Mouse (Mus musculus): ENCODE measurements at regions not wholly inside any gene's neighbourhood (a gene's known extent, or its start where the extent isn't known, plus 50 kb on each side); places are given as distances from the start of the nearest gene placed in this dataset.

DNA sequence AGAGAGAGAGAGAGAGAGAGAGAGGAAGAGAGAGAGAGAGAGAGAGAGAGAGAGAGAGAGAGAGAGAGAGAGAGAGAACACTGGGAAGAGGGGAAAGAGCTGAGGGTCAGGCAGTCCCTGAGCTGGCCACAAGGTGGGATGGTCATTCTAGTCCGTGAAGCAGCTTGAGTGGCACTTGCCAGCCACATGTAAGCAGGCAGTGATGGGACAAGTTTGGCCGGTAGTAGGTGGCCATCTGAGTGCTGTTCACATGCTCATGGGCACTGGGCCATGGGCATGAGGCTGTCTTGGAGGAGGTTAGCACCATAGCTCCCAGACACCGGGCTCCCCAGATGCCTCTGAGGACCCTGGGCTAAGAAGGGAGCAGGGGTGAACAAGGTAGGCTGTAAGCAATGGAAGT is 106.7 kb upstream of the Ctbp2 start:
- no peaks in the 10 kb centered on the region for H3K9me3 ChIP-seq (replicated peaks; ENCODE audit: insufficient read depth, low read length)
- no peak overlapping the region for H3K27ac ChIP-seq (ENCODE audit: control insufficient read depth, low read depth, low read length)
- no peak overlapping the region for H3K4me3 ChIP-seq (ENCODE audit: control insufficient read depth in 1 of 2, insufficient read depth in 1 of 2, low read depth in 2 of 2, low read length in 2 of 2)
- no peaks in the 10 kb centered on the region for H3K27me3 ChIP-seq (ENCODE audit: control insufficient read depth in 1 of 2, insufficient read depth in 2 of 2, low read length in 2 of 2)
- H3K4me1 ChIP-seq (ENCODE audit: control insufficient read depth in 1 of 2, insufficient read depth in 2 of 2, low read length in 2 of 2) = no peaks in the 10 kb centered on the region
- no peak overlapping the region for H3K9ac ChIP-seq (ENCODE audit: control insufficient read depth, low read depth, low read length, poor library complexity, severe bottlenecking)
- H3K36me3 ChIP-seq (ENCODE audit: control insufficient read depth in 1 of 2, insufficient read depth in 2 of 2, low read length in 2 of 2) = no peaks in the 10 kb centered on the region
- H3K79me2 ChIP-seq (ENCODE audit: control insufficient read depth, insufficient read depth, low read length, poor library complexity) = no peaks in the 10 kb centered on the region
- DNase-seq (ENCODE audit: low read depth, low spot score) = no peak
- TF ChIP-seq ELF1 (IDR thresholded peaks at IDR 0.05; ENCODE audit: low read depth, low read length) = no peak
- TF ChIP-seq BHLHE40 (IDR thresholded peaks at IDR 0.05; ENCODE audit: borderline replicate concordance, low read depth, low read length) = no peak
- TF ChIP-seq MAZ (IDR thresholded peaks at IDR 0.05; ENCODE audit: low read depth, low read length) = no peak
- no peak for TF ChIP-seq EP300 (IDR thresholded peaks at IDR 0.05; ENCODE audit: low read depth in 1 of 2, low read length in 2 of 2)
- TF ChIP-seq HCFC1 (IDR thresholded peaks at IDR 0.05; ENCODE audit: low read depth, low read length) = no peak
- TF ChIP-seq MAFK (IDR thresholded peaks at IDR 0.05; ENCODE audit: borderline replicate concordance, low read depth, low read length) = no peak
- TF ChIP-seq CHD2 (IDR thresholded peaks at IDR 0.05; ENCODE audit: low read length) = no peak
- no peak for TF ChIP-seq TAL1 (IDR thresholded peaks at IDR 0.05; ENCODE audit: low read length)

DNA sequence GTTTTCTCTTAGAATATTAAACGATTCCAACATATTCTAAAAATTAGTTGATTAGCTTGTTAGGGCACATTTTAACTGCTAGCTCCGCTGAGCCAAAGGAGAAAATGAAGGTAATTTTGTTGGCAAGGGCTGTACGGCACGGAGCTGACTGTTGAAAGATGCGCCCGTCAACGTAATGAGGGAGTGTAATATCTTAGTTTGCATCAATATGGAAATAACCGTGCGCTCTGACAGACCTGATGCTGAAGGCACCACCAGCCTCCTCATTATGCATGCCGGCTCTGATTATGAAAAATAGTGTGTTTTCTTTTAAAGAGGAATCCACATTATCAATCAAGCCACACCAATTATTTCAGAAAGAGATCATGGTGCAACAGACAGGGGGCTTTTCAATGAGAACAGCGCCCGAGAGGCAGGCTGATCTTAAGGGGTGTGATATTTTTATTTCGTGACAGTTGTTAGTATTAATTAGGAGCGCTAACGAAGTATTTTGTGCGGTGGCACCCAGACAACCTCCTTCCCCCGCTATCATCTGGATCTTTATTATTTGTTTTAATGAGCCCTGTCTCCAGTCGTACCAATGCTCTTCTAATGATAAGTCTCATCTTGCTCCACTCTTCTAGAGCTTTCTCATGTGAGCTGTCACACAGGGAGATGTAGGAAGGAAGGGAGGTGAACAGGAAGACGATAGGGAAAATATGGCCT is 99.9 kb upstream of the Ctbp2 start:
- Histone ChIP-seq H3K4me1 (ENCODE audit: control insufficient read depth in 1 of 2, insufficient read depth in 2 of 2, low read length in 2 of 2) (no peaks in the 10 kb centered on the region), H3K27me3 (ENCODE audit: control insufficient read depth in 1 of 2, insufficient read depth in 2 of 2, low read length in 2 of 2) (no peaks in the 10 kb centered on the region), H3K4me3 (ENCODE audit: control insufficient read depth in 1 of 2, insufficient read depth in 1 of 2, low read depth in 2 of 2, low read length in 2 of 2) (no peak overlapping the region), H3K27ac (ENCODE audit: control insufficient read depth, low read depth, low read length) (no peak overlapping the region), H3K79me2 (ENCODE audit: control insufficient read depth, insufficient read depth, low read length, poor library complexity) (no peaks in the 10 kb centered on the region), H3K9ac (ENCODE audit: control insufficient read depth, low read depth, low read length, poor library complexity, severe bottlenecking) (no peak overlapping the region), H3K36me3 (ENCODE audit: control insufficient read depth in 1 of 2, insufficient read depth in 2 of 2, low read length in 2 of 2) (no peaks in the 10 kb centered on the region), H3K9me3 (replicated peaks; ENCODE audit: insufficient read depth, low read length) (no peaks in the 10 kb centered on the region)
- no peak for TF ChIP-seq KAT2A (conservative IDR thresholded peaks at IDR 0.05; ENCODE audit: low read depth, low read length)
- no peak for TF ChIP-seq USF2 (IDR thresholded peaks at IDR 0.05; ENCODE audit: borderline replicate concordance in 1 of 2, insufficient read depth in 1 of 2, low read depth in 1 of 2, low read length in 2 of 2)
- TF ChIP-seq ZC3H11A (IDR thresholded peaks at IDR 0.05; ENCODE audit: low read depth, low read length) = no peak
- no peak for TF ChIP-seq TCF12 (IDR thresholded peaks at IDR 0.05; ENCODE audit: low read depth, low read length)
- TF ChIP-seq TBP (IDR thresholded peaks at IDR 0.05; ENCODE audit: low read depth, low read length) = no peak
- no peak for TF ChIP-seq RAD21 (IDR thresholded peaks at IDR 0.05; ENCODE audit: low read depth, low read length)
- no peak for TF ChIP-seq CHD2 (IDR thresholded peaks at IDR 0.05; ENCODE audit: low read length)
- no peak for DNase-seq (ENCODE audit: low read depth, low spot score)

DNA sequence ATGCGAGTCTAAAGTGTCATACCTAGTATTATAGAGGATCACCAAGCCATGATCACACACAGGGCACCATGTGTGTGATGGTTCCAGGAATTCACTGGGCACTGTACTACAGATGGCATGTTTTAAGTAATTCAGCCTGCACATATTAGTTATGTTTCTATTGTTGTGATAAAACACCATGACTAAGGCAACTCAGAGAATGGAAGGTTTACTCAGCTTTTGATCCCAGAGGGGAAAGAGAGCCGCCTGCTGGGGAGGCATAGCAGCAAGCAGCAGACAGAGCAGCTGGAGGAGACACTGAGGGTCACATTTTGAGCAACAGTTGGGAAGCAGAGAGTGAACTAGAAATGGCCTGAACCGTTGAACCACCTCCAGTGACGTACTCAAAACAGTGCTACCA is 88.2 kb upstream of the Ctbp2 start:
- no peaks in the 10 kb centered on the region for H3K79me2 ChIP-seq (ENCODE audit: control insufficient read depth, insufficient read depth, low read length, poor library complexity)
- TF ChIP-seq CTCF (IDR thresholded peaks at IDR 0.05 in 2 of 3, conservative IDR thresholded peaks at IDR 0.05 in 1 of 3; ENCODE audit: control insufficient read depth in 1 of 3, insufficient read depth in 1 of 3, low read depth in 2 of 3, low read length in 3 of 3, poor library complexity in 1 of 3, severe bottlenecking in 1 of 3) = no peak

More for the DNA sequence above, 88.2 kb upstream of the Ctbp2 start:
- DNase-seq (ENCODE audit: low read depth, low spot score) = no peak
- H3K9me3 ChIP-seq (replicated peaks; ENCODE audit: insufficient read depth, low read length) = no peaks in the 10 kb centered on the region
- H3K4me3 ChIP-seq (ENCODE audit: control insufficient read depth in 1 of 2, insufficient read depth in 1 of 2, low read depth in 2 of 2, low read length in 2 of 2) = no peak overlapping the region
- H3K4me1 ChIP-seq (ENCODE audit: control insufficient read depth in 1 of 2, insufficient read depth in 2 of 2, low read length in 2 of 2) = no peaks in the 10 kb centered on the region
- no peak overlapping the region for H3K9ac ChIP-seq (ENCODE audit: control insufficient read depth, low read depth, low read length, poor library complexity, severe bottlenecking)
- H3K27me3 ChIP-seq (ENCODE audit: control insufficient read depth in 1 of 2, insufficient read depth in 2 of 2, low read length in 2 of 2) = no peaks in the 10 kb centered on the region
- no peaks in the 10 kb centered on the region for H3K36me3 ChIP-seq (ENCODE audit: control insufficient read depth in 1 of 2, insufficient read depth in 2 of 2, low read length in 2 of 2)
- H3K27ac ChIP-seq (ENCODE audit: control insufficient read depth, low read depth, low read length) = no peak overlapping the region
